Mouse (Mus musculus): ENCODE results near the gene Spen. TPM values are rescaled to one million over a fixed set of nuclear protein-coding genes. Genes with fewer than 3 reads are reported as not detected.

Gene Spen
- polyA plus RNA-seq, 1 experiment from 2014 or later, result 22.0 TPM

- Histone ChIP-seq H3K9me3 (ENCODE audit: control insufficient read depth, low read length) (no peaks in the 10 kb centered on the region), H3K27ac (ENCODE audit: low read depth, low read length) (no peak overlapping the region), H3K4me3 (ENCODE audit: low read depth, low read length) (no peak overlapping the region), H3K4me2 (replicated peaks; ENCODE audit: low read depth, low read length) (no peak overlapping the region), H3K4me1 (replicated peaks; ENCODE audit: control insufficient read depth, insufficient read depth, low read length) (peaks cover 6% of the 10 kb centered on the region; the same call in 1 of the 2 replicates), H3K9ac (ENCODE audit: low read depth, low read length) (no peak overlapping the region), H3K36me3 (ENCODE audit: control insufficient read depth, insufficient read depth, low read length) (peaks cover 15% of the 10 kb centered on the region; the same call in 1 of the 2 replicates), H3K27me3 (ENCODE audit: control insufficient read depth, insufficient read depth, low read length) (no peaks in the 10 kb centered on the region)
- ATAC-seq (ENCODE audit: low FRiP score), result no peak
- 55% methylated on average over 12 of the region's 12 CpGs for WGBS
- DNase-seq (ENCODE audit: low spot score), result no peak
Measured at GRCm38 (mm10) chr4:141461088-141461487, 77.3 kb downstream of the Spen start.

- H3K4me2 ChIP-seq (replicated peaks; ENCODE audit: low read depth, low read length), result no peak overlapping the region
- H3K9ac ChIP-seq (ENCODE audit: low read depth, low read length), result no peak overlapping the region
- ATAC-seq (ENCODE audit: low FRiP score) (no peak), DNase-seq (ENCODE audit: low spot score) (no peak)
- H3K27ac ChIP-seq (ENCODE audit: low read depth, low read length), result no peak overlapping the region
- H3K36me3 ChIP-seq (ENCODE audit: control insufficient read depth, insufficient read depth, low read length), result peaks cover 12% of the 10 kb centered on the region; the same call in 1 of the 2 replicates
- no peaks in the 10 kb centered on the region for H3K9me3 ChIP-seq (ENCODE audit: control insufficient read depth, low read length)
- WGBS, result 91% methylated on average over 4 of the region's 4 CpGs
- H3K4me3 ChIP-seq (ENCODE audit: low read depth, low read length), result no peak overlapping the region
- no peaks in the 10 kb centered on the region for H3K27me3 ChIP-seq (ENCODE audit: control insufficient read depth, insufficient read depth, low read length)
- H3K4me1 ChIP-seq (replicated peaks; ENCODE audit: control insufficient read depth, insufficient read depth, low read length), result peaks cover 6% of the 10 kb centered on the region; the same call in 1 of the 2 replicates
Measured at GRCm38 (mm10) chr4:141460481-141460880, 77.9 kb downstream of the Spen start.

- Histone ChIP-seq H3K4me3 (ENCODE audit: low read depth, low read length) (no peak overlapping the region), H3K36me3 (ENCODE audit: control insufficient read depth, insufficient read depth, low read length) (peaks cover 8% of the 10 kb centered on the region; the same call in 1 of the 2 replicates), H3K27me3 (ENCODE audit: control insufficient read depth, insufficient read depth, low read length) (no peaks in the 10 kb centered on the region), H3K4me2 (replicated peaks; ENCODE audit: low read depth, low read length) (no peak overlapping the region), H3K4me1 (replicated peaks; ENCODE audit: control insufficient read depth, insufficient read depth, low read length) (peaks cover 6% of the 10 kb centered on the region; the same call in 1 of the 2 replicates), H3K9me3 (ENCODE audit: control insufficient read depth, low read length) (no peaks in the 10 kb centered on the region), H3K27ac (ENCODE audit: low read depth, low read length) (no peak overlapping the region), H3K9ac (ENCODE audit: low read depth, low read length) (no peak overlapping the region)
- ATAC-seq (ENCODE audit: low FRiP score) (no peak), DNase-seq (ENCODE audit: low spot score) (no peak)
- 88% methylated on average over 9 of the region's 9 CpGs for WGBS
Measured at GRCm38 (mm10) chr4:141459766-141460165, 78.6 kb downstream of the Spen start.

GRCm38 (mm10) chr4:141458888-141459287 lies 79.5 kb downstream of the Spen start:
- ATAC-seq (ENCODE audit: low FRiP score), result no peak
- H3K27ac ChIP-seq (ENCODE audit: low read depth, low read length), result no peak overlapping the region
- DNase-seq (ENCODE audit: low spot score), result no peak

GRCm38 (mm10) chr4:141458236-141458635 lies 80.2 kb downstream of the Spen start:
- ATAC-seq (ENCODE audit: low FRiP score) (peak; percentile 48; the same call in 1 of the 2 replicates), DNase-seq (ENCODE audit: low spot score) (no peak)
- H3K9ac ChIP-seq (ENCODE audit: low read depth, low read length), result 0 out of 2 replicates have a peak overlapping the region, but pooled peaks have one; percentile 15
- no peaks in the 10 kb centered on the region for H3K9me3 ChIP-seq (ENCODE audit: control insufficient read depth, low read length)
- peaks cover 6% of the 10 kb centered on the region; the same call in 1 of the 2 replicates for H3K4me1 ChIP-seq (replicated peaks; ENCODE audit: control insufficient read depth, insufficient read depth, low read length)
- H3K27me3 ChIP-seq (ENCODE audit: control insufficient read depth, insufficient read depth, low read length), result no peaks in the 10 kb centered on the region
- peaks cover 2% of the 10 kb centered on the region; the same call in 1 of the 2 replicates for H3K36me3 ChIP-seq (ENCODE audit: control insufficient read depth, insufficient read depth, low read length)
- peak overlapping the region; percentile 62; the same call in 1 of the 2 replicates for H3K27ac ChIP-seq (ENCODE audit: low read depth, low read length)
- WGBS, result 14% methylated on average over 7 of the region's 7 CpGs
- no peak overlapping the region for H3K4me2 ChIP-seq (replicated peaks; ENCODE audit: low read depth, low read length)
- no peak overlapping the region for H3K4me3 ChIP-seq (ENCODE audit: low read depth, low read length)

More at GRCm38 (mm10) chr4:141458888-141459287, 79.5 kb downstream of the Spen start:
- no peaks in the 10 kb centered on the region for H3K27me3 ChIP-seq (ENCODE audit: control insufficient read depth, insufficient read depth, low read length)
- 64% methylated on average over 3 of the region's 3 CpGs for WGBS
- H3K9me3 ChIP-seq (ENCODE audit: control insufficient read depth, low read length), result no peaks in the 10 kb centered on the region
- no peak overlapping the region for H3K4me2 ChIP-seq (replicated peaks; ENCODE audit: low read depth, low read length)
- H3K4me3 ChIP-seq (ENCODE audit: low read depth, low read length), result no peak overlapping the region
- H3K4me1 ChIP-seq (replicated peaks; ENCODE audit: control insufficient read depth, insufficient read depth, low read length), result peaks cover 6% of the 10 kb centered on the region; the same call in 1 of the 2 replicates
- no peak overlapping the region for H3K9ac ChIP-seq (ENCODE audit: low read depth, low read length)
- peaks cover 2% of the 10 kb centered on the region; the same call in 1 of the 2 replicates for H3K36me3 ChIP-seq (ENCODE audit: control insufficient read depth, insufficient read depth, low read length)

- Histone ChIP-seq H3K4me1 (replicated peaks; ENCODE audit: control insufficient read depth, insufficient read depth, low read length) (peaks cover 6% of the 10 kb centered on the region; the same call in 1 of the 2 replicates), H3K27me3 (ENCODE audit: control insufficient read depth, insufficient read depth, low read length) (no peaks in the 10 kb centered on the region), H3K9me3 (ENCODE audit: control insufficient read depth, low read length) (no peaks in the 10 kb centered on the region), H3K9ac (ENCODE audit: low read depth, low read length) (no peak overlapping the region), H3K36me3 (ENCODE audit: control insufficient read depth, insufficient read depth, low read length) (0 out of 2 replicates have a peak, but pooled peaks cover 2% of the 10 kb centered on the region), H3K27ac (ENCODE audit: low read depth, low read length) (no peak overlapping the region), H3K4me2 (replicated peaks; ENCODE audit: low read depth, low read length) (no peak overlapping the region), H3K4me3 (ENCODE audit: low read depth, low read length) (no peak overlapping the region)
- DNase-seq (ENCODE audit: low spot score) (no peak), ATAC-seq (ENCODE audit: low FRiP score) (no peak)
- WGBS, result 94% methylated on average over 14 of the region's 14 CpGs
Measured at GRCm38 (mm10) chr4:141456193-141456938, 82.0 kb downstream of the Spen start.

GRCm38 (mm10) chr4:141455526-141455925 lies 82.9 kb downstream of the Spen start:
- peaks cover 6% of the 10 kb centered on the region; the same call in 1 of the 2 replicates for H3K4me1 ChIP-seq (replicated peaks; ENCODE audit: control insufficient read depth, insufficient read depth, low read length)
- 82% methylated on average over 4 of the region's 4 CpGs for WGBS
- no peaks in the 10 kb centered on the region for H3K27me3 ChIP-seq (ENCODE audit: control insufficient read depth, insufficient read depth, low read length)
- H3K4me2 ChIP-seq (replicated peaks; ENCODE audit: low read depth, low read length), result no peak overlapping the region
- ATAC-seq (ENCODE audit: low FRiP score) (no peak), DNase-seq (ENCODE audit: low spot score) (no peak)
- no peaks in the 10 kb centered on the region for H3K9me3 ChIP-seq (ENCODE audit: control insufficient read depth, low read length)
- no peak overlapping the region for H3K9ac ChIP-seq (ENCODE audit: low read depth, low read length)
- no peak overlapping the region for H3K4me3 ChIP-seq (ENCODE audit: low read depth, low read length)
- H3K36me3 ChIP-seq (ENCODE audit: control insufficient read depth, insufficient read depth, low read length), result 0 out of 2 replicates have a peak, but pooled peaks cover 2% of the 10 kb centered on the region
- H3K27ac ChIP-seq (ENCODE audit: low read depth, low read length), result no peak overlapping the region

- H3K9me3 ChIP-seq (ENCODE audit: control insufficient read depth, low read length), result no peaks in the 10 kb centered on the region
- ATAC-seq (ENCODE audit: low FRiP score) (no peak), DNase-seq (ENCODE audit: low spot score) (no peak)
- H3K27me3 ChIP-seq (ENCODE audit: control insufficient read depth, insufficient read depth, low read length), result no peaks in the 10 kb centered on the region
- whole genome bisulfite sequencing, result 85% methylated on average over 14 of the region's 14 CpGs
- no peak overlapping the region for H3K27ac ChIP-seq (ENCODE audit: low read depth, low read length)
- no peak overlapping the region for H3K4me2 ChIP-seq (replicated peaks; ENCODE audit: low read depth, low read length)
- H3K36me3 ChIP-seq (ENCODE audit: control insufficient read depth, insufficient read depth, low read length), result 0 out of 2 replicates have a peak, but pooled peaks cover 2% of the 10 kb centered on the region
- H3K4me3 ChIP-seq (ENCODE audit: low read depth, low read length), result no peak overlapping the region
- H3K9ac ChIP-seq (ENCODE audit: low read depth, low read length), result no peak overlapping the region
- H3K4me1 ChIP-seq (replicated peaks; ENCODE audit: control insufficient read depth, insufficient read depth, low read length), result peaks cover 6% of the 10 kb centered on the region; the same call in 1 of the 2 replicates
Measured at GRCm38 (mm10) chr4:141454581-141455350, 83.6 kb downstream of the Spen start.
